Mouse (Mus musculus) myocyte (in vitro differentiated cells): ENCODE measurements around the gene Miga2.

Experiments used
- E2F4 ChIP-seq: IDR thresholded peaks from one replicate; pipeline ENCODE4 v1.6.1; 2011; ENCODE audit warnings: mild to moderate bottlenecking, control low read depth, moderate library complexity; ENCODE audit not compliant: insufficient read depth
- MAX ChIP-seq: IDR thresholded peaks from one replicate; pipeline ENCODE4 v1.6.1; 2011; ENCODE audit warnings: low read depth, mild to moderate bottlenecking, control low read depth
- POLR2A ChIP-seq: IDR thresholded peaks from one replicate; pipeline ENCODE4 v1.6.1; 2011; ENCODE audit warnings: low read depth, mild to moderate bottlenecking, control low read depth, moderate library complexity; ENCODE audit not compliant: insufficient read length
- POLR2AphosphoS2 ChIP-seq: IDR thresholded peaks from one replicate; pipeline ENCODE4 v1.6.1; 2011; ENCODE audit warnings: low read depth, control low read depth; ENCODE audit not compliant: insufficient read length
- USF1 ChIP-seq: IDR thresholded peaks from one replicate; pipeline ENCODE4 v1.6.1; 2011; ENCODE audit warnings: low read depth, mild to moderate bottlenecking, control low read depth, moderate library complexity

DNA sequence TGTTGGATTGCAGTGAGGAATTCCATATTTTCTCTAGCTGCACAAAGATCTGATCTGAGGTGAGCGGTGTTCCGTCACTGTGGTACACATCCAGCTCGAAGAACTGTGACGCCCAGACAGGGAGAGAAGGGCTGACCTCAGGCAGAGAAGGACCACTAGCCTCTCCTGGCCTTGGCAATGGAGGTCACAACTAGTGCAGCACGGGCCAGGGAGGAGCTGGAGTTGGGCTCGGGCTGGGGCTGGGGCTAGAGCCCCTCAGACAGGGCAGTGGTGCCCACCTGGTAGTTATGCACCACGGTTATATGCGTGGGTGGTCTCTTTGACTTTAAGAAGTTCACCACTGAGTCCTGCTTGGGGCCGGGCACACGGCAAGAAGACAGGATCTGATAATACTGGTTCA, 43.7 kb downstream of the Miga2 start:
- TF ChIP-seq E2F4 = no peak
- no peak for TF ChIP-seq POLR2A
- no peak for TF ChIP-seq USF1
- no peak for TF ChIP-seq POLR2AphosphoS2
- no peak for TF ChIP-seq MAX
